Mouse (Mus musculus): ENCODE measurements around the gene Top2a.

Top2a gene

DNA sequence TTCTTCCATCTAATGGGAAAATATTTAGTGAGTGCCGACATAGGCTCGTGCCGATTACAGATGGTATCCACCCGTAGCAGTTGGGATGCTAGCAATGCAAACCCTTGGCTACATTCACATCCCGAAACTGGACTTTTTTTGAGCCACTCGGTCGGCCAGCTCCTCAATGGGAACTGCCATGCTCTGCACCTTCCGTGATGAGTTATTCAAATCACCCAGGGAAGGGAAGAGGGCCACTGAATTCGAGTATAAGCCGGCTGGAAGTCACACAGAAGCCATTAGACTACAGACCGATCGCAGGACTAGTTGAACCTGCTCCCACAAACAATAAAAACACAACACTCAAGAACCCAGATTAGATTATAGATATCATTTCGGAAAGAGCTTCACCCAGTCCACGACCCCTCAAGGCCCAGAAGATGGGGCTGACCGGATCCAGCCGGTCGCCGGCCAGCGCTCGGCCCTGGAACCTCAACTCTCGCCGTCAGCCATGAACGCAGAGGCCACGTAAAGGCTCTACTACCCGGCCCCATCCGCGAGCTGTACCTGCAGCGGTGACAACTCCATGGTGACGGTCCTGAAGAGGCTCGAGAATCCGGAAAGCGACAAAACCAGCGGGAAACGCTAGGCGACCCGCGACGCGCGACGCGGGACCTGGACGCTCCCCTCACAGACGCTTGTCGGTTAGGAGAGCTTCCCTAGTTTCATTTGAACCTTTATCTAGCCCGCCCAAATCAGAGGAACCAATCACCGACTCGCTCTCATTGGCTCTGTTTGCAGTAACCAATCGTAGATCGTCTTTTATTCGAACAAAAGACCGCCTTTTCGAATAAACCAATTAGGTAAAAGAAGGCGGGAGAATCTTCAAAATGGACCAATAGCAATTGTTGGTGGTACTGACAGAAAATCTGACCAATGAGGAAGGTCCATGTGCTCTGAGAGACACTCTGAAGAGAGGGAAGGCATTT, at the start of gene Top2a:
Top2a (minus strand) TSS at position 690 of the 968 bp plus-strand sequence.
- peak; percentile 88 to 98 for DNase-seq (ENCODE audit: low spot score in 2 of 2)

GRCm38 (mm10) chr11:99073781-99074180, 49.8 kb upstream of the Top2a start:
- DNase-seq (ENCODE audit: low spot score in 2 of 2) = no peak

DNA sequence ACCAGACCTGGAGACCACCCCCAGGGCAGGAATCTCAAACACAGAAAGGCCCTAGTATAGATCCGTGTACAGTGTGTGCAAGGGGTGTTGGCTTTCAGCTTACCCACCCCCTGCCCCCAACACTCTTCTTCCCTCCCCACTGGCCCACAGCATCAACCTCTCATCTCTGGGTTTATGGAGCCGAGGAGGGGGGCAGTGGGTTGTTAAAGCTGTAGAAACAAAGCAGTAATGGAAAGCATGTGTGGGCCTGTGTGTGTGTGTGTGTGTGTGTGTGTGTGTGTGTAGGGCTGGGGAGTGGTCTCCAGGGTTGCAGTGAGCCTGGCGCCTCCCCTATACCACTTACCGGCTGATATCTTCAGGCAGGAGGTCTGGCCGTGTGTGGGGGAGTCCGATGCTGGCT, 47.9 kb upstream of the Top2a start:
- no peak for DNase-seq (ENCODE audit: low spot score in 2 of 2)

DNA sequence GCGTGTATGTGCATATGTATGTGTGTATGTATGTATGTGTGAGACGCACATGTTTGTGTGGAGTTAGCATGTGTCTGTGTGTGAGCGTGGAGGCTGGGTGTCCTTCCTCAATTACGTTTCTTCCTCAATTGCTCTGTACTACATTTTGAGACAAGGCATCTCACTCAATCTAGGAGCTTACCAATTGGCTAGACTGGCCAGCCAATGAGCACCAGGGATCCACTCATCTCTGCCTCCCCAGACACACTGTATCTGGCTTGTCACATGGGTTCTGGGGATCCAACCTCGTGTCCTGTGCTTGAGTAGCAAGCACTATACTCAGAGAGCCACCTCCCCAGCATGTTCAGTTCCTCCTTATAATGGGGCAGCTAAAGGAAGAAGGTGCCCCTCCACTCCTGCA, 44.5 kb upstream of the Top2a start:
- DNase-seq (ENCODE audit: low spot score in 2 of 2) = no peak

DNA sequence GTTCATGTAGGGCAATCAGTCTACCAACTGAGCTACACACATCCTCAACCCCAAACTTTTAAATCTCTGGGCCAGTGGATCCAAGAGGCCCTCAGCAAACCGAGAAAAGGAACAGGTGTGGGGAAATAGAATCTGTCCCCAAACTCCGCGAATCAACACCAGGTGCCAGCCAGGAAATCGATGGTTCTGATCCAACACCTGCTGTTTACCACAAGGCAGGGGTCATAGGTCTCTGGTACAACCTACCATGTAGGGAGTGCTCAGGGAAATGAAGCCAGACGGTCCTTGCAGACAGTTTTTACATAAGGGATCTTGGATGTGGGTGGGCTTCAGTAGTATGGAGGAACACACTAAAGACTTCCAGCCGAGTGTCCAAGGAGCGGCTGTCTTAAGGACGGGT, 43.6 kb upstream of the Top2a start:
- DNase-seq (ENCODE audit: low spot score in 2 of 2) = no peak

- peak; percentile 36 to 71 for DNase-seq (ENCODE audit: low spot score in 2 of 2)
These were observed 42.0 kb upstream of the Top2a start for GRCm38 (mm10) chr11:99065979-99066378.

DNA sequence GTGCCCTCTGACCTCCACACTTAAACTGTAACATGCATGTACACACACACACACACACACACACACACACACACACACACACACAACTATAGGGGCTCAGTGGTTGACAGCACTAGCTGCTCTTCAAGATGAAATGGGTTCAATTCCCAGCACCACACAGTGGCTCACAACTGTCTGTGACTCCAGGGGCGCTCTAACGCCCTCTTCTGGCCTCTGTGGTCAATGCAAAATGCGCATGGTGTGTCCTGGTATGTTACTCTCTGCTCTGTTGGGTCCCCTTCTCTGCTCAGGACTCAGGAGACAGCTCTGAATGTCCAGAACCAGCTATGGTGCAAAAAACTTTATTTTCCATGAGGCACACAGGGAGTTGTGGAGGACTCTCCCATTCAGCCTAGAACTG, 41.4 kb upstream of the Top2a start:
- DNase-seq (ENCODE audit: low spot score in 2 of 2) = no peak

DNA sequence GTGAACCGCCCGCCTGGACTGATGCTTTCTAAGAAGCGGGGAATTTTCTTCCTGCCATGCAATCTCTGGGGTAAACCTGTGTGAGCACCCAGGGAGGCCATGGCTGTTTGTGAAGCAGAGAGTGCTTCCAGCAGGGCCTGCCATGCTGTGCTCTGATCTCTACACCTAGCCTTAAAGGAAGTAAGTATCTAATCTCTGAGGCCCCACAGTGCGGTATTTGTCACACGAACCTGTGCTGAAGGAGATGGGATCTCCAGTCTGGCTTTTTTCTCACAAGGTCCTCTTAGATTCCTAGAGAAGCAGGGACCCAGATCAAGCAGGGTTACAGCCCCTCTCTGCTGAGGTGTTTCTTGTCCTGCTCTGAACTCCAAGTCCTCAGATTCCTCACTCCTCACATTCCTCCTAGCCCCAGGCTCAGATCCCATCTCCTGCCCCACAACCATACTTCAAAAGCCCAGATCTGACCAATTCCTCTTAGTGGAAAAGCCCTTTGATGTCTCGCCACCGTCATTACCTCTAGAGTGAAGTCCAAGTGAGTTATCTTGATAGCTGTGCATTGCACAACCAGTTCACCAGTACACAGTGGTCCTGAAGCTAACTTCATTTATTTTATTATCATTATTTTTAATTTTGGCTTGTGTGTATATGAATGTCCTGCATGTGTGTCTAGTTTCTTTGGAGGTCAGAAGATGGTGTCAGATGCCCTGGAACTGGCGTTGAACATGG, 39.6 kb upstream of the Top2a start:
- no peak for DNase-seq (ENCODE audit: low spot score in 2 of 2)

DNA sequence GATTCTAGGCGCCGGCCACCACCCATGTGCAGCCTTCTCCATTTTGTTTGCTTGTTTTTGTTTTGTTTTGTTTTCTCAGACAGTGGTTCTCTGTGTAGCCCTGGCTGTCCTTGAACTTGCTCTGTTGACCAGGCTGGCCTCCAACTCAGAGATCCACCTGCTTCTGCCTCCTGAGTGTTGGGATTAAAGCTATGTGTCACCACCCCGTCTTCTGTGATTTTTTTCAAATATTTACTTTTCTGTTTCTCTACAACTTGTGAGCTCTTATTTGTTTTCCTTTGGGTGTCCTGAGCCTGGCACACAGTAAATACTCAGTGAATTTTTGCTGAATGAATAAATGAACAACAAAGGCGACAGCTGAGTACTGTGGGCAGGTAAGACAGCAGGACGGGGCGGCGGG, 38.7 kb upstream of the Top2a start:
- DNase-seq (ENCODE audit: low spot score in 2 of 2) = no peak

- DNase-seq (ENCODE audit: low spot score in 2 of 2) = no peak
These were observed 36.4 kb upstream of the Top2a start for GRCm38 (mm10) chr11:99060435-99060834.

GRCm38 (mm10) chr11:99055571-99056452, 31.8 kb upstream of the Top2a start:
- no peak for DNase-seq (ENCODE audit: low spot score in 2 of 2)

DNA sequence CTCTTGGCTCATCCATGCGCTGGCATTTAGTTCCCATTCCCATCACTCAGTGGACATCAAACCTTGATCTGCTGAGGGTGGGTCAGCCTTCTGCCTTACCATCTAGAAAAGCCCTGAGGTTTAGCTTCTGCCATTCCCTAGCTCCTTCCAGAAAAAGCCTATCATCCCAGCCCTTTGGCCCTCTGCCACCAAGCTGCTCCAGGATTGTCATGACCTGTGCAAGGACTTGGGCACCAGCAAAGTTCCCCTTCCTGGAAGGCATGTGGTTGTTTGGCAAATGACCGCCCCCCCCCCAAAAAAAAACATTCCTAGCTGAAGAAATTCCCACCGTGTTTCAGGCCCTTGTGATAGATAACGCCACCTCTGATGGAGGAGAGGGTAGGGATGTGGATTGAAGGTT, 31.2 kb upstream of the Top2a start:
- no peak for DNase-seq (ENCODE audit: low spot score in 2 of 2)

DNA sequence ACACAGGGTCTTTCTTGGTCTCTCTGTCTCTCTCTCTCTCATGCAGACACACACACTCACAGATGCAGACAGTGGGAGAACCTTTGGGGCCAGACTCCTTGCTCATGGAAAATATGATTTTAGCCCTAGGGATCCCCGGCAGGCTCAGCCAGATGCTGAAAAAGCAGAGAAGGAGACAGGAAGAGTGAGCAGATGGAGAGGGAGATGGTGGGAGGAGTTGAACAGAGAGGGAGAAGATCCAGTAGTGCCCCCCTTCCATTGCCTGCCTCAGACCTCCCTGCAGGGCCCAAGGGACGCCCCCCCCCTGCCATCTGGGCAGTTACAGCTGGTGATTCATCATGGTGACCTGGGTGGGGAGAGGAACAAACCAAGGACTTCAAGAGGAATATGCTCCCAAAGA, 23.7 kb upstream of the Top2a start:
- DNase-seq (ENCODE audit: low spot score in 2 of 2) = no peak

GRCm38 (mm10) chr11:99047120-99047519, 23.1 kb upstream of the Top2a start:
- no peak for DNase-seq (ENCODE audit: low spot score in 2 of 2)

DNA sequence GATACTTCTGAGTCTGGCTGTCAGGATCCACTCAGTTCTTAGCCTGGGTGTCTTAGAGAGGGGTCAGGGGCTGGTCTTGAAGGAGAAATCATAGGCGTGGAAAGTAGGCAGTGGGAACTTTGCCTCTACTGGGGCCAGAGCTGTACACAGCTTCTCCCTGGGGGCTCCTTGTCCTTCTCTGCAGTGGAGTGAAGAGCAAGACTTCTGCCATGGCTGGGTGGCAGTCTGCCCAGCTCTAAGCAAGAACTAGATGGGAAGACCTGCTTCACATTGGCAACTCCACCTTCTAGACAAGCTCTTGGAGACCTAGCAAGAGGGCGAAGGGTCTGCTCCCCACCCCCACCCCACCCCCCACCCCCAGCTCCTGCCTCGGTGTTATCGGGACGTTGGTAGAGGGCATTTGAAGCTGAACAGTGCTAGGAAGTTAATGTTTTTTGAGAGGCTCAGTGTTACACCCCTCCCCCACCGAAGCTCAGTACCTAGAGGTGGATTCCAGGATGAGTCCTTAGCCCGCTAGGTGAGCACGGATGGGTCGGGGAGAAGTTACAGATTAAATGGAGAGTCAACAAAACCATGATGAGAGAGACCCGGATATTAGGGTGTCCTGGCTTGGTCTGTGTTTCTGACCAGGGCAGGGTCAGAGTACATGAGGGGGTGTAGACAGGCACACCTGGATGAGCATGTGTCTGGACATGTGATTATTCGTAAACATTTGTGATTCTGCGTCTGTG, 21.3 kb upstream of the Top2a start:
- no peak for DNase-seq (ENCODE audit: low spot score in 2 of 2)

DNA sequence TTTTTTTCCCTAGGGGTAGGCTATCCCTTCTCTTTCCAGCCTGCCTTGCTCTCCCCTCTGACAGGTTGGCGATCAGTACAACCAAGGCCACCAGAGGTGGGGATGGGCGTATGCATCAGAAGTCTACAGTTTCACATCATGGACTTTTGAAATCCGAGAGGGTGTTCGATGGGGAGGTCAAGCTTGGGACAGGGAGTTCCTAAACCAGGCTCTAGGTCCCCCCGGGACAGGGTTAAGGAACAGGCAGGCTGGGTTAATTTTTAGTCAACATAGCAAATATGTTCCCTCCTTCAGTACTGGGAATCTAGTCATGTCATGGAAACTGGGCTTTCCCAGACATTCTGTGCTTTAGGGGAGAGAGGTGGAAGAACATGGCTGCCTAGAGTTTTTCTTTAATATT, 20.3 kb upstream of the Top2a start:
- DNase-seq (ENCODE audit: low spot score in 2 of 2) = no peak

- DNase-seq (ENCODE audit: low spot score in 2 of 2) = no peak
These were observed 19.6 kb upstream of the Top2a start for GRCm38 (mm10) chr11:99043632-99044031.

GRCm38 (mm10) chr11:99042834-99043431, 18.9 kb upstream of the Top2a start:
- DNase-seq (ENCODE audit: low spot score in 2 of 2) = peak in 1 of 2 experiments; percentile 21

DNA sequence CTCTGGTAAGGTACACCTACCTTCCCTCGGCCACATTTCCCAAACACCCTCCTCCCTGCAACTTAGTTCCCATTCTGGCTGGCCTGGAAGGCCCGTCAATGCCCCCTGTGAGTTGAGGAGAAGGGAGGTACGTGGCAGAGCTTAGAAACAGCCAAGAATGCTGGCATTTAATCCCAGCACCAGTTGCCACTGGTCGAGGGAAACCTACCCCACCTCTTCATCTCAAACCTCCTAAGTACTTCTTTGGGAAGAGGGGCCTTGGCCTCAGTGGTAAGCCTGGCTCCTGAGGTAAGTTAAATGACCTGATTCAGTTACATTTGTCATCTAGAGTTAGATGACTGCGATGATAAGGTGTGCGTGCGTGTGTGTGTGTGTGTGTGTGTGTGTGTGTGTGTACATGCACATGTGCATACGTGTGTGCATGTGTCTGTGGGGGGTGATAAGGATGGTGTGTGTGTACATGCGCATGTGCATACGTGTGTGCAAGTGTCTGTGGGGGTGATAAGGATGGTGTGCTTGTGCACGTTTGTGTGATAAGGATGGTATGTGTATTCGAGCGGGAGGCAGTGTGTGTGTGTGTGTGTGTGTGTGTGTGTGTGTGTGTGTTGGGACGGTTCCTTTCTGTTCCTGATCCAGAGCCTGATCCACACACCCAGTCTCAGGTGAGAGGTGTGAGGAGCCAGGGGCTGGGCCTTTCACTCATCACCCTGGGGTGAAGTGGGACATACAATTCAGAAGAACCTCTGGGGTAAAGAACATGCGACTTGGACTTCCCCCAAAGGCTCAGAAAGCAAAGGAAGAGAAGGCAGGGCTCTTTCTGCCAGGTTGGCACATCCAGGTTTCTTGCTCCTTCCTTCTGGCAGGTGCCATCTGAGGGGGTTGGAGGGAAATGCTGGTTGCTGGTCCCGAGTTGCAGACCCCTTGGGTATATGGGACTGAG, 18.1 kb upstream of the Top2a start:
- no peak for DNase-seq (ENCODE audit: low spot score in 2 of 2)

All from spleen, postnatal 10 days (tissue).